Mouse (Mus musculus): ENCODE measurements around the gene Cttnbp2nl. TPM values are rescaled to one million over a fixed set of nuclear protein-coding genes. Genes with fewer than 3 reads are reported as not detected.

The Cttnbp2nl gene
- polyA plus RNA-seq, 1 experiment from 2014 or later, result 21.6 TPM

DNA sequence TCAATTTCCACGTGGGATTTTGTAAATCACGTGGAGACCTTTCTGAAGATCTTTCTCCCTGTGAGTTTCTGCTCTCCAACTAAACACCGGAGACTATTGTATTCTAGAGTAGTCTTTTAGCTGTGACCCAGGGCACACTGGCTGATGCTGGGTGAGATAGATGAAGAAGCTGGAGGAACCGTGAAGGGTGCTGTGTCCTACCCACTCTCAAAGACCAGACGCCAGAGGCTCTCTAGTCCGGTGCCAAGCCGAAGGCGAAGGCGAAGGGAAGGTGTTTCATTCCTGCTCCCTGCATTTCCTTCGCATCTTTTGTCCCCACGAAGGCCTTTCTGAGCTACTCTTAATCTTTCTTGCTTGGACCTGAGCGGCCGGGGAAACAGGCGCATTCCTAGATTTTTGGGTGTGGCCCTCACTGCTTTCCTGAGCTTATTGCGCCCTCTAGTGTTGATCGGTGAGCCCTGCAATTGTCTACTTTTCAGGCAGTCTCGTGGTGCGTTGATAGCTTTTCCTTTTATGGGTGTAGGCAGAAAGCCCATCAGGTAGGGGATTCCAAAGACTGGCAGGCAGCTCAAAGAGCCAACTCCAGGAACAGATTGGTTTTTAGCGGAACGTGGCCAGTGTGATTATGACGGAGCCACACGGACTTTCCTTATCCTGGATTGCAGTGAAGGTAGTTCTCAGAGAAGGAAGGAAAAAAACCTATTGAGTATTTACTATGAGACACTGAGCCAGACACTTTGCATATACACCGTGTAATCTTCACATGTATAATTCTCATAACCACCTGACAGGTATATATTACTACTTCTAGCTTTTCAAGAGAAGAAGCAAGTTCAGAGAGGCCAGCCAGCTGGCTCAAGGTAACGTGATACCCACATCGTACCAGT is 5.9 kb upstream of the Cttnbp2nl start:
- H3K9ac ChIP-seq, result peak overlapping the region; percentile 39
- no peaks in the 10 kb centered on the region for H3K9me3 ChIP-seq (replicated peaks)
- peak overlapping the region; percentile 46 for H3K4me3 ChIP-seq
- H3K4me1 ChIP-seq (replicated peaks), result peaks cover 30% of the 10 kb centered on the region
- WGBS, result 11% methylated on average over 25 of the region's 25 CpGs
- H3K36me3 ChIP-seq, result no peaks in the 10 kb centered on the region
- H3K4me2 ChIP-seq, result peak overlapping the region; percentile 69
- peak; percentile 19; the same call in 1 of the 2 replicates for ATAC-seq (replicated peaks; ENCODE audit: insufficient number of reproducible peaks, insufficient read depth, low FRiP score, low read depth)
- H3K27me3 ChIP-seq, result no peaks in the 10 kb centered on the region
- 0 out of 2 replicates have a peak overlapping the region, but pooled peaks have one; percentile 8 for H3K27ac ChIP-seq

DNA sequence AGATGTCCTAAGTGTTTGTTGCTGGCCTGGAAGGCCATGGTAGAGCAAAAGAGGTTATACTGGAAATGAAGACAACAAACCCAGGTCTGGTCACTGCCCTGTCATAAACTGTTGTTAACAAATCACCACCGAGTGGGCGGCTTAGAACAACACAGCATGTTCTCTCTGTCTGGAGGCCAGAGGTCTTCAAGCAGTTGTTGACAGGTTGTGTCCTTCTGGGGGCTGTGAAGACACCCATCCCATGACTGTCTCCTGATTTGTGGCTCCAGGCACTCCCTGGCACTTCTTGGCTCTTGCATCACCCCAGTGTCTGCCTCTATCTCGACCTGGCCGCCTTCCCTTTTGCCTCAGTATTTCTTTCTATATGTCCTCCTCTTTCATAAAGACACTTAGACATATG is 2.7 kb upstream of the Cttnbp2nl start:
- Histone ChIP-seq H3K9ac (no peak overlapping the region), H3K27ac (peak overlapping the region; percentile 86), H3K4me3 (no peak overlapping the region), H3K27me3 (no peaks in the 10 kb centered on the region), H3K4me2 (0 out of 2 replicates have a peak overlapping the region, but pooled peaks have one; percentile 75), H3K4me1 (replicated peaks) (peaks cover 49% of the 10 kb centered on the region), H3K9me3 (replicated peaks) (no peaks in the 10 kb centered on the region), H3K36me3 (no peaks in the 10 kb centered on the region)
- no peak for ATAC-seq (replicated peaks; ENCODE audit: insufficient number of reproducible peaks, insufficient read depth, low FRiP score, low read depth)
- WGBS, result 40% methylated on average over 4 of the region's 4 CpGs

DNA sequence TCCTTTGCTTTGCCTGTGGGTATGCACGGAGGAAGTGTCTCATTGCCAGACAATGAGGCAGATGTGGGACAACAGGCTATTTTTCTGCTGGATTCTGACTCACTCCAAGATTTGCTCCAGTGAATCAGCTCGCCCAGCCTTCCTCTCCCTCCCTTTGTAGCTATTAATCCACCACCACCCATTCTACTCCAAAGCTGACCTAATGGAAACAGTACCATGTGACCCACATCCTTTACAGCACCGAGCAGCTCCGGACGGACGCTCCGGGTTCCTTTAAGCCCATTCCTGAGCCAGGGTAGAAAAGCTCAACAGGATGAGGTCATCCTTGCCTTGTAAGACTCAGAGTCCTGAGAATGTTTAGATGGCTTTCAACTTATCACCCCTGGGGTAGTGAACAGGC is 2.0 kb upstream of the Cttnbp2nl start:
- Histone ChIP-seq H3K36me3 (no peaks in the 10 kb centered on the region), H3K9ac (0 out of 2 replicates have a peak overlapping the region, but pooled peaks have one; percentile 18), H3K4me1 (replicated peaks) (peaks cover 52% of the 10 kb centered on the region), H3K27me3 (no peaks in the 10 kb centered on the region), H3K27ac (peak overlapping the region; percentile 86), H3K4me3 (no peak overlapping the region), H3K9me3 (replicated peaks) (no peaks in the 10 kb centered on the region), H3K4me2 (peak overlapping the region; percentile 75)
- ATAC-seq (replicated peaks; ENCODE audit: insufficient number of reproducible peaks, insufficient read depth, low FRiP score, low read depth), result peak; percentile 60
- WGBS, result 14% methylated on average over 7 of the region's 7 CpGs

DNA sequence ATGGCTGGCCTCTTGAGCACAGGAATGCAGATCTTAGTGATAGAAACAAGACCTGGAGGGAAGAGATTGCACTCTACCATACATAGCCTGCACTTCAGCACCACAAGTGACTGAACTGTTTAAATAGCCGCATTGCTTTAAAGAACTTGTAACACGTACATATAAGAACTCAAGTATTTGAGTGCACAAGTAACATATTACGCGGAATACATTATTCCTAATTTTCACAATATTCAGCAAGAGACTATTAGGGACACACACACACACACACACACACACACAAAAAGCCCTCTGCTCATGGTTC is 704 bp upstream of the Cttnbp2nl start:
- 54% methylated on average over 4 of the region's 4 CpGs for WGBS
- peak overlapping the region; percentile 37 for H3K9ac ChIP-seq
- H3K4me3 ChIP-seq, result peak overlapping the region; percentile 98
- peaks cover 55% of the 10 kb centered on the region for H3K4me1 ChIP-seq (replicated peaks)
- H3K36me3 ChIP-seq, result no peaks in the 10 kb centered on the region
- H3K27ac ChIP-seq, result peak overlapping the region; percentile 86
- ATAC-seq (replicated peaks; ENCODE audit: insufficient number of reproducible peaks, insufficient read depth, low FRiP score, low read depth), result no peak
- peak overlapping the region; percentile 75 for H3K4me2 ChIP-seq
- H3K9me3 ChIP-seq (replicated peaks), result no peaks in the 10 kb centered on the region
- H3K27me3 ChIP-seq, result no peaks in the 10 kb centered on the region

DNA sequence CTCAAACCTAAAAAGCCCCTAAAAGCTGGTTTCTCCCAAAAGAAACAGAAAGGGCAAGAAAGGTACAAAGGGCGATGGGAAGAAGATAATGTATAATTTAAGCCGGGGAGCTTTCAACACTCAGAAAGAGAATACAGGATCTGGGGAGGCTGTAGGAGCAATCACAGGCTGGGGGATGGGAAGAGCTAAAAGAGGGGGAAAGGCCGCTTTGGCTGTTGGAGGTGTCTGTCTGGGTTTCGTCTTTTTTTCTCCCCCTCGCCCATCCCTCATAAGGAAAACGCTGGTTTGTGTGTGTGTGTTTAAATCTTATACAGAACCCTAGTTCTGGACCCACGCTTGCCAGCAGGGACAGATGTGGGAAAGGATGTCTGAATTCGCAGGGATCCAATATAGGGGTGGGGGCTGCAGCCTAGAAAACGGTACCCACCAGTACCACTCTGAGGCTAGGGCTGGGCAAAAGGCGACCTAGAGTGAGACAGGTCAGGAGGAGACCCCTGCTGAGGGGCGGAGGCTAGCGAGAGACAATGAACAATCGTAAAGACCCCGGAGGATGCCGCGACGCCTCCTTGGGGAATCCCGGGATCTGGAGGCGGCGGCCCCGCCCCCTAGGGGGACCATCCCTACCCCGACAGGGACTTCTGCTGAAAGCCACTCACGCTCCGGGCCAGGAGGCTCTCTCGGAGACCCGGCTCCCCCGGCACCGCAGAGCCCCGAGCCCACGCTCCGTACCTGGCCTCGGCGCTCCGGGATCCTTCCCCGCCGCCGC is 592 bp downstream of the Cttnbp2nl start:
- Histone ChIP-seq H3K4me2 (peak overlapping the region; percentile 75), H3K4me3 (peak overlapping the region; percentile 98), H3K27me3 (no peaks in the 10 kb centered on the region), H3K27ac (peak overlapping the region; percentile 89), H3K9ac (peak overlapping the region; percentile 93), H3K9me3 (replicated peaks) (no peaks in the 10 kb centered on the region), H3K4me1 (replicated peaks) (peaks cover 66% of the 10 kb centered on the region), H3K36me3 (no peaks in the 10 kb centered on the region)
- ATAC-seq (replicated peaks; ENCODE audit: insufficient number of reproducible peaks, insufficient read depth, low FRiP score, low read depth), result peak; percentile 30
- under 1% methylated on average over 37 of the region's 37 CpGs for WGBS

DNA sequence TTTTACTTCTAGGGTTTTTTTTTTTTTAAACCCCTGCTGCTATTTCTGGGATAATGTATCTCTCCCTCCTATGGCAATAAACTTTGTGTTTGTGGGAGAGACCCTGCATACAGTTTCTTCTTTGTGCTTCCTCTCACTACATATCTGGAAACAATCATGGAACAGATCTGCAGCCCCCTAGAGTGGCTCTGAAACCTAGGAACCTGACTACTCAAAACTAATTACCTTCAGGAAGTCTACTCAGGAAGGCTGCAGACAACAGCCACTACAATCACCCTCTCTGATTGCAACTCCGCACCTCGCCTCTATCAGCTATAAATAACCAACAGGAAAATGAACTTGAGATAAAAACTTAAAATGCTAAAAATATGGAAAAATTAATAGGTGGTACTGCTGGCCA is 1.8 kb downstream of the Cttnbp2nl start:
- peaks cover 78% of the 10 kb centered on the region for H3K4me1 ChIP-seq (replicated peaks)
- no peaks in the 10 kb centered on the region for H3K27me3 ChIP-seq
- no peaks in the 10 kb centered on the region for H3K36me3 ChIP-seq
- H3K4me2 ChIP-seq, result peak overlapping the region; percentile 75
- no peak for ATAC-seq (replicated peaks; ENCODE audit: insufficient number of reproducible peaks, insufficient read depth, low FRiP score, low read depth)
- peak overlapping the region; percentile 93; the same call in 1 of the 2 replicates for H3K9ac ChIP-seq
- peak overlapping the region; percentile 89 for H3K27ac ChIP-seq
- peak overlapping the region; percentile 98 for H3K4me3 ChIP-seq
- H3K9me3 ChIP-seq (replicated peaks), result no peaks in the 10 kb centered on the region
- WGBS, result 6% methylated on average over 2 of the region's 2 CpGs

DNA sequence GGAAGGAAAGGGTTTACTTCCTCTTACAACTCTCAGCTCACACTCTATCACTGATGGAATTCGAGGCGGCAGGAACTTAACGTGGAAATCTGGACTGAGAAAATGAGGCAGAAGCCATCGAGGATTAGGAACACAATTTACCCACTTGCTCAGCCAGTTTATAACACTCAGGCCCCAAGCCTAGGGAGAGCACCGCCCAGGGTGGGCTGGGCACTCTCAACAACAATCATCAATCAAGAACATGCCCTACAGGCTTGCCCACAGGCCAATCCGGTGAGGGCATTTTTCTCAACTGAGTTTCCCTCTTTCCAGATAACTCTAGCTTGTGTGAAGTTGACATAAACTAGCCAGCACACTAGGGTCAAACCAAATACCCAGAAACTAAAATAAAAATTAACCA is 3.1 kb downstream of the Cttnbp2nl start:
- H3K9ac ChIP-seq, result no peak overlapping the region
- peaks cover 77% of the 10 kb centered on the region for H3K4me1 ChIP-seq (replicated peaks)
- no peaks in the 10 kb centered on the region for H3K27me3 ChIP-seq
- ATAC-seq (replicated peaks; ENCODE audit: insufficient number of reproducible peaks, insufficient read depth, low FRiP score, low read depth), result no peak
- 32% methylated on average over 6 of the region's 6 CpGs for WGBS
- peak overlapping the region; percentile 39 for H3K4me2 ChIP-seq
- no peaks in the 10 kb centered on the region for H3K9me3 ChIP-seq (replicated peaks)
- 0 out of 2 replicates have a peak overlapping the region, but pooled peaks have one; percentile 10 for H3K4me3 ChIP-seq
- no peaks in the 10 kb centered on the region for H3K36me3 ChIP-seq
- 0 out of 2 replicates have a peak overlapping the region, but pooled peaks have one; percentile 18 for H3K27ac ChIP-seq

DNA sequence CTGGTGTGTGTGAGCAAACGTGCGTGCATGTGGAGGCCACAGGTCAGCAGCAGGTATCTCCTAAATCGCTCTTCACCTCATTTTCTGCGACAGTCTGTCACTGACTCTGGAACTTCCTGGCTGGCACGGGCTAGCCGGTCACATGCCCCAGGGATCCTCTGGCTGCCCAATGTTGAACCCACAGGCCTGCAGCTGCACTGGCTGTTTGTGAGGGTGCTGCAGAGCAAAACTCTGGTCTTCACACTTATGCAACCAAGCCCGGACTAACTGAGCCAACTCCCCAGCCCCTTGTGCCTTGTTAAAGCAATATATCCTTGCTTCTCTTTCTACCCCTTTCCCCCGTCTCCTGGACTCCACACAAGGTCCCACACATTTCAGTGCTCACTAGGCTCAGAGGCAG is 5.3 kb downstream of the Cttnbp2nl start:
- Histone ChIP-seq H3K4me1 (replicated peaks) (peaks cover 78% of the 10 kb centered on the region), H3K36me3 (no peaks in the 10 kb centered on the region), H3K9ac (0 out of 2 replicates have a peak overlapping the region, but pooled peaks have one; percentile 12), H3K27ac (peak overlapping the region; percentile 83), H3K9me3 (replicated peaks) (no peaks in the 10 kb centered on the region), H3K4me2 (peak overlapping the region; percentile 50), H3K4me3 (0 out of 2 replicates have a peak overlapping the region, but pooled peaks have one; percentile 10), H3K27me3 (no peaks in the 10 kb centered on the region)
- WGBS, result 20% methylated on average over 8 of the region's 8 CpGs
- no peak for ATAC-seq (replicated peaks; ENCODE audit: insufficient number of reproducible peaks, insufficient read depth, low FRiP score, low read depth)

DNA sequence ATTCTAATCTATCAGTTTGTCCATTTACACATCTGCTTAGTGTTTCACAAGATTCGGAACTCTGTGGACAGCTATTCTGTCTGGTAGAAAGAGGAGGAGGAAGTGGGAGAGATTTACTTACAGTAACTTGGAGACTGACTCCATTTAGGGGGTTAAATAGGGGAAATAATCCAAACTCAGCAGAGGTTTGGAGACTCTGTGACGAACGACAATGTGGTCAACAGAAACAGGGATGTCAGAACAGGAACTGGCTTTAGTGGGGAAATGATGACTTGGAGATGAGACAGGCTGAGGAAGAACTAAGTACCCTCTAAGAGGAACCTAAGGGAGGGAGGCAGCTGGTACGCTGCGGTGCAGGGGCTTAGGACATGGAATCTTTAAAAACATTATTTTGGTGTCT is 6.1 kb downstream of the Cttnbp2nl start:
- H3K4me3 ChIP-seq, result peak overlapping the region; percentile 12; the same call in 1 of the 2 replicates
- H3K36me3 ChIP-seq, result no peaks in the 10 kb centered on the region
- H3K9ac ChIP-seq, result 0 out of 2 replicates have a peak overlapping the region, but pooled peaks have one; percentile 12
- peak overlapping the region; percentile 50 for H3K4me2 ChIP-seq
- H3K9me3 ChIP-seq (replicated peaks), result no peaks in the 10 kb centered on the region
- no peaks in the 10 kb centered on the region for H3K27me3 ChIP-seq
- peak overlapping the region; percentile 83 for H3K27ac ChIP-seq
- H3K4me1 ChIP-seq (replicated peaks), result peaks cover 81% of the 10 kb centered on the region
- 24% methylated on average over 5 of the region's 5 CpGs for WGBS
- ATAC-seq (replicated peaks; ENCODE audit: insufficient number of reproducible peaks, insufficient read depth, low FRiP score, low read depth), result no peak

DNA sequence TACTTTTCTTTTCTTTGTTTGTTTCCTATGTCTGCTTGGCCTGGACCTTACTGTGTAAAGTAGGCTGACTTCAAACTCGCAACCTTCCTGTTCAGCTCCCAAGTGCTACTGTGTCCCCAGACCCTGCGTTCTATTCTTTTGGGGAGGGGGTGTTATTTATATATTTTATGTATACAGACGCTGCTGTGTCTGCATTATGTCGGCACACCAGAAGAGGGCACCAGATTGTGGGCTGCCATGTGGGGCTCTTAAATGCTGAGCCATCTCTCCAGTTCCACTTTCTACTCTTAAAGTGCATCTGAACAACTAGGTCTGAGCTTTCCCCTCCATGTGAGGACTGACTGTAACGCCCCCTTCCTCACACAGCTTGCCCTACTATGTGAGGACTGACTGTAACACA is 9.2 kb downstream of the Cttnbp2nl start:
- Histone ChIP-seq H3K27me3 (no peaks in the 10 kb centered on the region), H3K4me3 (no peak overlapping the region), H3K27ac (no peak overlapping the region), H3K9me3 (replicated peaks) (no peaks in the 10 kb centered on the region), H3K9ac (no peak overlapping the region), H3K4me1 (replicated peaks) (peaks cover 77% of the 10 kb centered on the region), H3K36me3 (no peaks in the 10 kb centered on the region), H3K4me2 (no peak overlapping the region)
- no peak for ATAC-seq (replicated peaks; ENCODE audit: insufficient number of reproducible peaks, insufficient read depth, low FRiP score, low read depth)
- WGBS, result 82% methylated on average over 5 of the region's 5 CpGs

DNA sequence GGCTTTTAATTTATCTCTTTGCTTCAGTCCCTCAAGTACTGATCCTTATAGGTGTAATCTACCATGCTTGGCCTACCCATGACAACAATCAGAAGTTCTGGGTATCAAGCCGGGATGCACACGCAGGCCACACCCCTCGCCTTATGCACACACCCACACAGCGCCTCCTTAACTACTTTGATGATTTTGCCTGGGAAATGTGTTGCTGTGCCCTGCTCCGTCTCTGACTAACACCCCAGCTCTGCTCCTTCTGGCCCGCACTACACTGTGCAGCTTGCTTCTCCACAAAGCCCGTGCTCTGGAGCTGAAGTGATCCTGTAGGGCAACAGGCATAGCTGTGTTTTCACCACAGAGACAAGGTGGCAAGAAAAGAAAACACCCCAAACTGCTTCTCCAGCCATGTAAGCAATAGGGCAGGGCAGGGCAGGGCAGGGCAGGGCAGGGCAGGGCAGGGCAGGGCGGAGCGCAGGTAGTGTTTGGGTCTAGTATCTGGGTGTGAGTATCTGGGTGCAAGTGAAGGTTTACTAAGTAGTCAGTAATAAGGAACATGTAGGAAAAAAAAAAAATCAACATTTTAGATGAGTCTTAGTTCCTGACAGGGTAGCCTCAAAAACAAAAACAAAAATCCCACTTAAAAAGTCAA is 11.8 kb downstream of the Cttnbp2nl start:
- Histone ChIP-seq H3K4me3 (no peak overlapping the region), H3K9ac (no peak overlapping the region), H3K27ac (no peak overlapping the region), H3K36me3 (peaks cover 8% of the 10 kb centered on the region; the same call in 1 of the 2 replicates), H3K4me2 (no peak overlapping the region), H3K4me1 (replicated peaks) (peaks cover 57% of the 10 kb centered on the region), H3K27me3 (no peaks in the 10 kb centered on the region), H3K9me3 (replicated peaks) (no peaks in the 10 kb centered on the region)
- ATAC-seq (replicated peaks; ENCODE audit: insufficient number of reproducible peaks, insufficient read depth, low FRiP score, low read depth), result no peak
- WGBS, result 81% methylated on average over 9 of the region's 9 CpGs

Measured in heart, embryonic 15.5 days (tissue).